Mouse (Mus musculus) CH12.LX (cell line): ENCODE results near the gene Abhd4. TPM values are rescaled to one million over a fixed set of nuclear protein-coding genes. Genes with fewer than 3 reads are reported as not detected.

ENCODE experiments used
- DNase-seq: peaks from one replicate; pipeline ENCODE4 v3.0.0-alpha.2; 2013; ENCODE audit errors: extremely low read depth
- H3K27ac ChIP-seq: 2 replicates; pipeline ENCODE4 v1.5.1; 2012; ENCODE audit warnings: low read depth, mild to moderate bottlenecking, control low read depth, moderate library complexity; ENCODE audit not compliant: insufficient read depth
- H3K27me3 ChIP-seq: replicated peaks from 2 replicates; pipeline ENCODE3; 2012; ENCODE audit warnings: inconsistent platforms
- H3K36me3 ChIP-seq, 2 experiments: replicated peaks in 1 of 2; 2 replicates each; pipeline versions ENCODE3 to v1.6.1; 2012; ENCODE audit warnings: inconsistent platforms in 1 of 2, low read length in 1 of 2, mild to moderate bottlenecking in 1 of 2, mixed read lengths in 1 of 2, moderate library complexity in 1 of 2; ENCODE audit not compliant: control insufficient read depth in 1 of 2, insufficient read depth in 1 of 2
- H3K4me1 ChIP-seq, 2 experiments: 2 replicates each; pipeline ENCODE4 v1.6.1; 2012; ENCODE audit warnings: inconsistent platforms in 1 of 2, moderate library complexity in 1 of 2; ENCODE audit not compliant: insufficient read depth in 2 of 2, control insufficient read depth in 1 of 2
- H3K4me2 ChIP-seq: 2 replicates; pipeline ENCODE4 v1.6.1; 2012; ENCODE audit warnings: low read depth, mild to moderate bottlenecking, control low read depth; ENCODE audit not compliant: poor library complexity, insufficient read depth, severe bottlenecking
- H3K4me3 ChIP-seq, 3 experiments: fragments of 150-350 bp in 1 of 3; sonication (generic) in 1 of 3; replicated peaks in 1 of 3; 2 replicates each; pipeline versions ENCODE3 to v1.5.1; 2011 to 2012; ENCODE audit warnings: low read depth in 2 of 3, low read length in 2 of 3, mild to moderate bottlenecking in 2 of 3, moderate library complexity in 2 of 3, control low read depth in 1 of 3, improper control_type of control experiment in 1 of 3, inconsistent platforms in 1 of 3, mixed read lengths in 1 of 3; ENCODE audit not compliant: poor library complexity in 1 of 3
- H3K79me2 ChIP-seq: replicated peaks from 2 replicates; pipeline ENCODE4 v1.6.1; 2012; ENCODE audit warnings: mild to moderate bottlenecking, moderate library complexity; ENCODE audit not compliant: control insufficient read depth, poor library complexity, insufficient read depth, severe bottlenecking; ENCODE audit errors: extremely low read depth
- H3K9ac ChIP-seq: 2 replicates; pipeline ENCODE4 v1.6.1; 2012; ENCODE audit warnings: low read depth, mild to moderate bottlenecking, control low read depth, moderate library complexity; ENCODE audit not compliant: insufficient read depth
- H3K9me3 ChIP-seq: replicated peaks from 2 replicates; pipeline ENCODE3; 2012; ENCODE audit warnings: low read length, inconsistent platforms, mixed read lengths
- CHD1 ChIP-seq: IDR thresholded peaks from 2 replicates; pipeline ENCODE4 v1.6.1; 2012; ENCODE audit warnings: low read depth, low read length, improper control_type of control experiment, inconsistent platforms
- CHD2 ChIP-seq: IDR thresholded peaks from 2 replicates; pipeline ENCODE4 v1.6.1; 2011; ENCODE audit warnings: low read length, improper control_type of control experiment
- CTCF ChIP-seq, 2 experiments: IDR thresholded peaks in 1 of 2; conservative IDR thresholded peaks in 1 of 2; 2 replicates each; pipeline ENCODE4 v1.5.1; 2011 to 2012; ENCODE audit warnings: low read depth in 2 of 2, low read length in 2 of 2, improper control_type of control experiment in 1 of 2, inconsistent platforms in 1 of 2, mild to moderate bottlenecking in 1 of 2, moderate library complexity in 1 of 2
- ELF1 ChIP-seq: IDR thresholded peaks from 2 replicates; pipeline ENCODE4 v1.6.1; 2014; ENCODE audit warnings: low read depth, mild to moderate bottlenecking, inconsistent platforms, low read length, improper control_type of control experiment
- ETS1 ChIP-seq: conservative IDR thresholded peaks from 2 replicates; pipeline ENCODE4 v1.6.1; 2012; ENCODE audit warnings: low read depth, mild to moderate bottlenecking, inconsistent platforms, low read length, improper control_type of control experiment, moderate library complexity
- GABPA ChIP-seq: IDR thresholded peaks from 2 replicates; pipeline ENCODE4 v1.6.1; 2012; ENCODE audit warnings: low read depth, low read length, improper control_type of control experiment, inconsistent platforms; ENCODE audit not compliant: insufficient replicate concordance
- JUN ChIP-seq: IDR thresholded peaks from 2 replicates; pipeline ENCODE4 v1.6.1; 2011; ENCODE audit warnings: low read depth, mild to moderate bottlenecking, low read length, improper control_type of control experiment, moderate library complexity; ENCODE audit not compliant: insufficient read depth
- JUND ChIP-seq: conservative IDR thresholded peaks from 2 replicates; pipeline ENCODE4 v1.6.1; 2011; ENCODE audit warnings: low read depth, low read length, improper control_type of control experiment
- KAT2A ChIP-seq: IDR thresholded peaks from 2 replicates; pipeline ENCODE4 v1.6.1; 2012; ENCODE audit warnings: low read length, improper control_type of control experiment, inconsistent platforms; ENCODE audit not compliant: insufficient replicate concordance
- MAFK ChIP-seq: IDR thresholded peaks from 2 replicates; pipeline ENCODE4 v1.6.1; 2011; ENCODE audit warnings: low read length, improper control_type of control experiment; ENCODE audit not compliant: insufficient replicate concordance
- MAX ChIP-seq: IDR thresholded peaks from 2 replicates; pipeline ENCODE4 v1.6.1; 2011; ENCODE audit warnings: low read length, improper control_type of control experiment
- MAZ ChIP-seq: IDR thresholded peaks from 2 replicates; pipeline ENCODE4 v1.6.1; 2012; ENCODE audit warnings: low read depth, mild to moderate bottlenecking, inconsistent platforms, low read length, improper control_type of control experiment, moderate library complexity
- MEF2A ChIP-seq: IDR thresholded peaks from 2 replicates; pipeline ENCODE4 v1.6.1; 2014; ENCODE audit warnings: low read depth, mild to moderate bottlenecking, inconsistent platforms, low read length, improper control_type of control experiment, borderline replicate concordance
- MXI1 ChIP-seq: IDR thresholded peaks from 2 replicates; pipeline ENCODE4 v1.6.1; 2011; ENCODE audit warnings: mild to moderate bottlenecking, low read depth, low read length, improper control_type of control experiment
- MYC ChIP-seq: IDR thresholded peaks from 2 replicates; pipeline ENCODE4 v1.6.1; 2011; ENCODE audit warnings: low read depth, mild to moderate bottlenecking, improper control_type of control experiment, low read length
- NRF1 ChIP-seq: IDR thresholded peaks from 2 replicates; pipeline ENCODE4 v1.6.1; 2014; ENCODE audit warnings: low read depth, mild to moderate bottlenecking, inconsistent platforms, low read length, improper control_type of control experiment, moderate library complexity
- SIN3A ChIP-seq: IDR thresholded peaks from 2 replicates; pipeline ENCODE4 v1.6.1; 2012; ENCODE audit warnings: low read length, improper control_type of control experiment, inconsistent platforms
- SMC3 ChIP-seq: IDR thresholded peaks from 2 replicates; pipeline ENCODE4 v1.6.1; 2011; ENCODE audit warnings: low read depth, low read length, improper control_type of control experiment
- TBP ChIP-seq: conservative IDR thresholded peaks from 2 replicates; pipeline ENCODE4 v1.6.1; 2011; ENCODE audit warnings: low read depth, low read length, improper control_type of control experiment
- TCF12 ChIP-seq: IDR thresholded peaks from 2 replicates; pipeline ENCODE4 v1.6.1; 2014; ENCODE audit warnings: low read depth, mild to moderate bottlenecking, inconsistent platforms, low read length, improper control_type of control experiment
- UBTF ChIP-seq: IDR thresholded peaks from 2 replicates; pipeline ENCODE4 v1.6.1; 2012; ENCODE audit warnings: low read depth, mild to moderate bottlenecking, inconsistent platforms, low read length, improper control_type of control experiment, moderate library complexity
- USF1 ChIP-seq: IDR thresholded peaks from 2 replicates; pipeline ENCODE4 v1.6.1; 2014; ENCODE audit warnings: low read depth, mild to moderate bottlenecking, inconsistent platforms, low read length, improper control_type of control experiment
- USF2 ChIP-seq: conservative IDR thresholded peaks from 2 replicates; pipeline ENCODE4 v1.6.1; 2011; ENCODE audit warnings: low read depth, low read length, improper control_type of control experiment
- ZC3H11A ChIP-seq: IDR thresholded peaks from 2 replicates; pipeline ENCODE4 v1.6.1; 2012; ENCODE audit warnings: low read depth, mild to moderate bottlenecking, inconsistent platforms, low read length, improper control_type of control experiment
- dilution Hi-C: fragments of 300-500 bp; cut with MboI; formaldehyde crosslinking; loops from 2 replicates; pipeline ENCODE4 v1.14.3; 2020; ENCODE audit warnings: low sequenced_read_pairs; ENCODE audit not compliant: extremely low pct_unique_long_range_greater_than_20kb, extremely low pct_ligation_motif_present
- in situ Hi-C: fragments of 300-500 bp; cut with MboI; formaldehyde crosslinking; loops from 3 replicates; pipeline ENCODE4 v1.14.3; 2019; ENCODE audit warnings: low sequenced_read_pairs, low pct_ligation_motif_present, low pct_unique_long_range_greater_than_20kb, mixed read lengths
- polyA plus RNA-seq: library from polyadenylated mRNA; unstranded; fragments of >175 nt; gene quantifications from 2 replicates; pipeline ENCODE4 v1.2.1, GENCODE M21; 2012; ENCODE audit warnings: low read depth; ENCODE audit not compliant: insufficient read length
- total RNA-seq, 2 experiments: library from RNA; depleted of rRNA; stranded (reverse); fragments of 300-350 nt in 1 of 2; fragments of >200 nt in 1 of 2; gene quantifications; 2 replicates each; pipeline ENCODE4 v1.2.3; 2012 to 2014

Gene Abhd4
- total and polyA plus RNA-seq, 3 experiments = 15.9 to 23.0 (median 19.8) TPM

- DNase-seq = peak; percentile 70
- in situ Hi-C loops = no loop called here
- no peaks in the 10 kb centered on the region for H3K36me3 ChIP-seq
- peak overlapping the region; percentile 92 for H3K4me2 ChIP-seq
- no peaks in the 10 kb centered on the region for H3K9me3 ChIP-seq
- H3K27me3 ChIP-seq = no peaks in the 10 kb centered on the region
- peak overlapping the region; percentile 35 to 53 (median 49) for H3K4me3 ChIP-seq
- peak overlapping the region; percentile 98 for H3K27ac ChIP-seq
- dilution Hi-C loops = no loop called here
- H3K4me1 ChIP-seq = peaks cover 24 to 81% of the 10 kb centered on the region in 2 experiments
- TF ChIP-seq JUN (no peak), TCF12 (no peak), GABPA (no peak), CTCF (conservative IDR thresholded peaks at IDR 0.05 in 1 of 2, IDR thresholded peaks at IDR 0.05 in 1 of 2; ENCODE audit: low read depth in 2 of 2, low read length in 2 of 2) (no peak), ZC3H11A (no peak), ETS1 (no peak), MYC (peak; percentile 75; the same call in 1 of the 2 replicates), MAX (peak; percentile 92), CHD2 (no peak), NRF1 (no peak), SMC3 (no peak), MAFK (no peak), USF2 (peak; percentile 56), TBP (peak; percentile 61; the same call in 1 of the 2 replicates), MAZ (no peak), UBTF (no peak), KAT2A (no peak), USF1 (peak; percentile 56), JUND (no peak), MXI1 (no peak), MEF2A (no peak), SIN3A (no peak), ELF1 (no peak), CHD1 (no peak; the same call in 1 of the 2 replicates)
- peak overlapping the region; percentile 64 for H3K9ac ChIP-seq
- no peaks in the 10 kb centered on the region for H3K79me2 ChIP-seq
Observed at GRCm38 (mm10) chr14:54223315-54224063, 30.5 kb upstream of the Abhd4 start.
